27 mouse cellular contexts compared by ENCODE assay signal in the genomic region with DNA sequence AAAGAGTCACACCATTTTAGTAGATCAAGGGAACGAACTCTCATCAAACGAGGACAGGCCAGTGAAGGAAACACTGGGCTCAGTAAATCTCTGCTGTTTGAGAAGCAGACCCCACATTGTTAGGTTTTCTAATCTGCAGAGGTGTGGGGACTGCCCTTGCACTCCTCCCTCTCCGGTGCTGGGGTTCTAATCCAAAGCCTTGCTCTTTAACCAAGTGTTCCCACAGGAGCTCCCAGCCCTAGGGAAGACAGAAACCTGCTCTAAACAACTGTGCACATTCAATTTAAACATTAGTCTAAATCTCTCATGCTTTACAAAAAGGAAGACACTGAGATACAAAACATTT.
DNase-seq lines count a peak whose midpoint lies in the region; ATAC-seq and TF ChIP-seq lines count a peak whose summit lies in the region.
"Had no signal": no experiment of that assay in that cellular context is flagged by ENCODE, and none has a peak within 500 bp of the region (broad histone marks: within the 10 kb centered on the region; RNA-seq: fewer than 3 reads in every experiment).

No protein-coding gene starts in this region.

- DNase-seq in kidney, postnatal 14 days = no peak
- DNase-seq in lung, embryonic 14.5 days = no peak
- no peak for DNase-seq in lung, adult 2 months
- DNase-seq in neural tube, embryonic 10.5 days (ENCODE audit: extremely low spot score, low spot score) = no peak
- no peak for DNase-seq in layer of hippocampus, postnatal 14 days (ENCODE audit: low spot score in 2 of 2)
- DNase-seq: adrenal gland, postnatal 25 days; cerebellum, adult 11-12 months; cerebellum, adult 9-11 months; gastrocnemius, postnatal 10 days; heart, postnatal 10 days; kidney, adult 2 months; layer of hippocampus, adult 9-11 months; liver, postnatal 0 days; retina, postnatal 1 day; right cerebral cortex, postnatal 14 days; thymus, postnatal 14 days had no signal

- H3K4me2 ChIP-seq in kidney, embryonic 14.5 days (replicated peaks; ENCODE audit: low read depth, low read length) = no peak overlapping the region; the same call in 1 of the 2 replicates
- no peak overlapping the region for H3K4me2 ChIP-seq in lung, embryonic 14.5 days
- H3K4me2 ChIP-seq in neural tube, embryonic 13.5 days = no peak overlapping the region
- H3K4me2 ChIP-seq: forebrain, embryonic 13.5 days; heart, embryonic 13.5 days; hindbrain, embryonic 15.5 days; liver, embryonic 12.5 days; stomach, embryonic 15.5 days had no signal

- 36% methylated on average over 3 of the region's 3 CpGs for WGBS in kidney, embryonic 14.5 days
- 50% methylated on average over 3 of the region's 3 CpGs for WGBS in lung, embryonic 14.5 days
- WGBS in lung, adult 2 months = 72% methylated on average over 3 of the region's 3 CpGs
- WGBS in neural tube, embryonic 13.5 days = 41% methylated on average over 3 of the region's 3 CpGs

- TF ChIP-seq CTCF in lung, embryonic 14.5 days (IDR thresholded peaks at IDR 0.05; ENCODE audit: low read depth) = no peak
- no peak for TF ChIP-seq CTCF in lung, adult 2 months (IDR thresholded peaks at IDR 0.05; ENCODE audit: insufficient read depth, low read length)

- no peaks in the 10 kb centered on the region for H3K9me3 ChIP-seq in kidney, embryonic 14.5 days (ENCODE audit: control insufficient read depth, low read length)
- no peaks in the 10 kb centered on the region for H3K9me3 ChIP-seq in lung, embryonic 14.5 days (ENCODE audit: low read depth, low read length)
- H3K9me3 ChIP-seq in neural tube, embryonic 13.5 days = no peaks in the 10 kb centered on the region
- H3K9me3 ChIP-seq: forebrain, embryonic 13.5 days; heart, embryonic 13.5 days; hindbrain, embryonic 15.5 days; liver, embryonic 12.5 days; stomach, embryonic 15.5 days had no signal

- H3K4me3 ChIP-seq in kidney, embryonic 14.5 days (ENCODE audit: low read length) = no peak overlapping the region
- no peak overlapping the region for H3K4me3 ChIP-seq in lung, embryonic 14.5 days (ENCODE audit: low read depth, low read length)
- H3K4me3 ChIP-seq in lung, adult 2 months (replicated peaks; ENCODE audit: extremely low read depth, low read depth, low read length) = no peak overlapping the region
- no peak overlapping the region for H3K4me3 ChIP-seq in neural tube, embryonic 13.5 days
- H3K4me3 ChIP-seq: forebrain, embryonic 13.5 days; heart, embryonic 13.5 days; hindbrain, embryonic 15.5 days; left cerebral cortex, adult 2 months; liver, embryonic 12.5 days; stomach, embryonic 15.5 days had no signal

- H3K27me3 ChIP-seq in kidney, embryonic 14.5 days (ENCODE audit: control insufficient read depth, insufficient read depth, low read length) = no peaks in the 10 kb centered on the region
- H3K27me3 ChIP-seq in lung, embryonic 14.5 days (ENCODE audit: insufficient read depth, low read length) = no peaks in the 10 kb centered on the region
- H3K27me3 ChIP-seq in neural tube, embryonic 13.5 days = no peaks in the 10 kb centered on the region
- H3K27me3 ChIP-seq: forebrain, embryonic 13.5 days; heart, embryonic 13.5 days; hindbrain, embryonic 15.5 days; liver, embryonic 12.5 days; stomach, embryonic 15.5 days had no signal

- H3K36me3 ChIP-seq in kidney, embryonic 14.5 days (ENCODE audit: control insufficient read depth, insufficient read depth, low read length) = no peaks in the 10 kb centered on the region
- no peaks in the 10 kb centered on the region for H3K36me3 ChIP-seq in lung, embryonic 14.5 days (ENCODE audit: insufficient read depth)
- H3K36me3 ChIP-seq in neural tube, embryonic 13.5 days = no peaks in the 10 kb centered on the region
- H3K36me3 ChIP-seq: heart, embryonic 13.5 days; hindbrain, embryonic 15.5 days; liver, embryonic 12.5 days; stomach, embryonic 15.5 days had no signal

- peaks cover 5% of the 10 kb centered on the region; the same call in 1 of the 2 replicates for H3K4me1 ChIP-seq in kidney, embryonic 14.5 days (ENCODE audit: control insufficient read depth, insufficient read depth, low read length)
- 0 out of 2 replicates have a peak, but pooled peaks cover 5% of the 10 kb centered on the region for H3K4me1 ChIP-seq in lung, embryonic 14.5 days (ENCODE audit: insufficient read depth)
- no peaks in the 10 kb centered on the region for H3K4me1 ChIP-seq in lung, adult 2 months (ENCODE audit: control insufficient read depth, insufficient read depth, low read length)
- peaks cover 15% of the 10 kb centered on the region for H3K4me1 ChIP-seq in neural tube, embryonic 13.5 days (replicated peaks)
- H3K4me1 ChIP-seq: liver, embryonic 12.5 days; stomach, embryonic 15.5 days had no signal

- H3K9ac ChIP-seq in kidney, embryonic 14.5 days (ENCODE audit: low read depth, low read length) = no peak overlapping the region
- H3K9ac ChIP-seq in lung, embryonic 14.5 days = no peak overlapping the region
- H3K9ac ChIP-seq in neural tube, embryonic 13.5 days = no peak overlapping the region
- H3K9ac ChIP-seq: forebrain, embryonic 13.5 days; heart, embryonic 13.5 days; hindbrain, embryonic 15.5 days; liver, embryonic 12.5 days; liver, postnatal 0 days; stomach, embryonic 15.5 days had no signal

- ATAC-seq in kidney, embryonic 14.5 days (ENCODE audit: low FRiP score, low TSS enrichment) = 0 out of 2 replicates have a peak, but pooled peaks have one; percentile 36
- ATAC-seq in lung, embryonic 14.5 days (ENCODE audit: insufficient read depth) = no peak
- ATAC-seq in neural tube, embryonic 13.5 days (ENCODE audit: low read depth) = peak; percentile 23; the same call in 1 of the 2 replicates
- ATAC-seq: CD4-positive, CD25-positive, alpha-beta regulatory T cell, adult 4 months; forebrain, embryonic 13.5 days; inflammation-experienced regulatory T-cells, adult 6 months; liver, embryonic 12.5 days; liver, postnatal 0 days had no signal

- no peak for TF ChIP-seq POLR2A in lung, adult 2 months (IDR thresholded peaks at IDR 0.05; ENCODE audit: borderline replicate concordance, extremely low read depth, low read depth, low read length)

- H3K27ac ChIP-seq in kidney, embryonic 14.5 days (ENCODE audit: low read depth, low read length) = peak overlapping the region; percentile 25; the same call in 1 of the 2 replicates
- H3K27ac ChIP-seq in lung, embryonic 14.5 days (ENCODE audit: low read depth) = peak overlapping the region; percentile 0; the same call in 1 of the 2 replicates
- 0 out of 2 replicates have a peak overlapping the region, but pooled peaks have one; percentile 23 for H3K27ac ChIP-seq in neural tube, embryonic 13.5 days (replicated peaks)
- H3K27ac ChIP-seq: forebrain, embryonic 13.5 days; heart, embryonic 13.5 days; hindbrain, embryonic 15.5 days; left cerebral cortex, adult 2 months; liver, embryonic 12.5 days; macrophage; stomach, embryonic 15.5 days had no signal
